Mouse (Mus musculus) frontal cortex, adult 2 months (tissue): ENCODE measurements around the gene Hnrnph3. TPM values are rescaled to one million over a fixed set of nuclear protein-coding genes. Genes with fewer than 3 reads are reported as not detected.

Source experiments
- DNase-seq, 2 experiments: peaks; one replicate each; pipeline ENCODE4 v3.0.0; 2022; ENCODE audit warnings: low spot score in 1 of 2; ENCODE audit errors: extremely low spot score in 1 of 2
- polyA plus RNA-seq: library from polyadenylated mRNA; depleted of rRNA; stranded (reverse); fragments of >200 nt; gene quantifications from 2 replicates; pipeline ENCODE4 v1.2.3, GENCODE M21; 2012; rRNA removed

Hnrnph3 gene
- polyA plus RNA-seq, 1 experiment, result 114 TPM

DNA sequence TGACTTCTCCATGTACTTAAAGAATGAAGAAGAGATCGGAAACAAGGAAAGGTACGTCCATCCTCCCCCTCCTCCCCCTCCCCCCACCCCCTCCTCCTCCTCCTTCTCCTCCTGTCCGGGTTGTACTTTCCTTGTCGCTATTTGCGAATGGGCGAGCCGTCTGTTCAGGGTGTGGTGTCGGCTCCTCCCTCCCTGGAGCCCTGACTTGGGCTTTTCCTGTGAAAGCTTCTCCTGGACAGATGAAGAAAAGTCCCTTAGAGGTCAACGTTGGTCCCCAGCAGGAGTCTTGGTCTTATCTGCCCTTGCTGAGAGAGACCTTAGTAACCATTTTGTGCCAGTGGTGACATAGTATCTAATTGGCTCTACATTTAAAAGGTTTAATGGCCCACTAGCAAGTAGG, 30.0 kb downstream of the Hnrnph3 start:
- no peak for DNase-seq

DNA sequence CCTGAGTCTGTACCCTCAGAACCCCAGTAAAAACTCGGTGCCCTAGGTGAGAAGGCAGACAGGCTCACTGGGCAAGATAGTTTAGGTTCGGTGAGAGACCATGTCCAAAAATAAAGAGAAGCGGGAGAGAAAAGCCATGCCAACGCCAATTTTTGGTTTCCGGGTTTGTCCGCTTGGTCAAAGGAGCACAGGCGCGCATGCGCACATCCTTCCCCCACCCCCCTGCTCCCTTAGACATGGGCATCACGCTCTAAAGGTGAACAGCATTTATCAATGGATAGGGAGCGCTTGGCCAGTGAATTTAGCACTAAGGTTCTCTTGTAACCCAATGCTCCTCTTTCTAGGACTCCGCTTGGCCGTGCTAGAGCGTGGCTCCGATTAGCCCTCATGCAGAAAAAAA, 33.4 kb downstream of the Hnrnph3 start:
- no peak for DNase-seq

DNA sequence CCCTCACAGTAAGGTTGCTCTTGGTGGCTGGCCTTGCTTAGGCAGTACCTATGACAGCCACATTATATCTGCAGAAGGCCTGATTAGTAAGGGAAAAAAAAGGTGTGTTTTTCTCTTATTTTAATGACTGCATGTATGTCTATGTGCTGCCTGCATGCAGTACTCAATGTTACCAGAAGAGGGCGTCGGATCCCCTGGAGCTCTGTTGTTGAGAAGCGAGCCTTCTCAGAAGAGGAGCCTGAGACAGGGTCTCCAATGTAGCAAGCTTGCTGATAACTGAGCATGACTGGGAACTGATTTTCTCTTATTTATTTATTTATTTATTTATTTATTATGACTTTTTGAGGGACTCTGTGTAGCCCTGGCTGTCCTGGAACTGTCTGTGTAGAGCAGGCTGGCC, 36.7 kb downstream of the Hnrnph3 start:
- no peak for DNase-seq

DNA sequence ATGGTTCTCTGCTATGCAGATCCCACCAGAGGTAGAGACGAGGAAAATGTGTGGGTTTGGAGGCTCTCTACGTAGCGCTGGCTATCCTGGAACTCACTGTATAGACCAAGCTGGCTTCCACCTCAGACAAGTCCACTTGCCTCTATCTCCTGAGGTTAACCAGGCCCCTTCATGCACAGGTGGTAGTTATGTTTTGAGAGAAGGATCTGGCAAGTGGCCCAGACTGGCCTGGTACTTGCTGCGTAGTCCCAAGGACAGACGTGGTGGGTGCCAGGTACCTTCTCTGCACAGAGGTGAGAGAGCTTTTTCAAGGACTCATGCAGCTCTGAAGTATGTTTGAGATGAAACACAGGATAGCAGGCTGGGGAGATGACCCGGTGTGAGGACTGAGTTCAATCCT, 39.5 kb downstream of the Hnrnph3 start:
- no peak for DNase-seq

DNA sequence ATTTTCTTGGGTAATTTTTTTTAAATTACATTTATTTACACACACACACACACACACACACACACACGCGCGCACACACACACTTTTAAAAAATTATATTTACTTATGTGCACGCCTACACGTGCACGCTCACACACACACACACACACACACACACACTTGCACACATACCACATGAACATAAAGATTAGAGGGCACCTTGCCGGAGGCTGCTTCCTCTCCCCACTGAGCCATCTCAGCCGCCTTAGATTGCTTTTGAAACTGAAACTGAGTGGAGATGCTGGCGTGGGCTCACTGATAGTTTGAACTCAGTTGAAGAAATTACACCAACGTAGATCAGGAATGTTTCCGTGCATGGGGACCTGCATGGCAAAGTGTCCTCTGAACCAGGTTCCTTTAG, 39.9 kb downstream of the Hnrnph3 start:
- no peak for DNase-seq

DNA sequence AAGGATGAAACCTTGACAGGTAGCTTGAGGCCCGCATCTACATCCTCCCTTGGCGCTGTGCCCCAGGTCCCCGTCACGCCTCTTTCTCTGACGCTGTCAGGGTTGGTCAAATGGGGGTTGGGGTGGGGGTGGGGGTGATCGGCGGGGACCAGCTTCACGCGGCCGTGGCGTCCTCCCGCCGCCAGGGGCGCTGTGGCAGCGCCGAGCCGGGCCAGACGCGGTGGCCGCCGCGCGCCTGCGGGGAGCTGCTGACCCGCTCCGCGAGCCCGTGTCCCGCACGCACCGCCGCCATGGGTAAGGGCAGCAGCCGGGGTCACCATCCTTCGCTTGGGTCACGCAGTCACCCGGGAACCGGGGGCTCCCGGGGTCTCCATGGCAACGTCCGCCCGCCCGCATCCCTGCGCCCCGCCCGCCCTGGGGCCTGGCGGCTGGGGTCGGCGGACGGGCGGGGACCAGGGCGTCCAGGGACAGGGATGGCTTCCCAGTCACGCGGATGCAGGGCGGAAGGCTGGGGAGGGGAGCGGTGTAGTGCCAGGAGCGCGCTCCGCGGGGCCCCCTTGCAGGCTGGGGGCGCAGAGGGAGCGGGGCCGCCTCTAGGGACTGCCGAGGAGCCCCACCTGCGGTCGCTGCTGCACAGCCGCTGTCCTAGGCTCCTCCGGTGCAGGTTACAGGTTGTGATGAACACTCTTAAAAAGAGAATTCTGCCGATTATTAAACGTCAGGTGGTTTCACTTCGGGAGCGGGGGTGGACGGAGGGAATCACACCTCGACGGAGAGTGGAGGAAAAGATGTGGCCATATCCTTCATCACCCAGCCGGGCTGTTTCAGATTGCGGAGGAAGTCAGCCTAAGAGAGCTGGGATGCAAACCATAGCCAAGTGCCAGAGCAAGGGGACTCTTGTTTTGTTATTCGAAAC, 43.7 kb downstream of the Hnrnph3 start, which contains the start of gene Rufy2:
Gene Rufy2 (plus strand): TSS at position 185 of the 916 bp plus-strand sequence.
- peak; percentile 77 to 93 for DNase-seq

DNA sequence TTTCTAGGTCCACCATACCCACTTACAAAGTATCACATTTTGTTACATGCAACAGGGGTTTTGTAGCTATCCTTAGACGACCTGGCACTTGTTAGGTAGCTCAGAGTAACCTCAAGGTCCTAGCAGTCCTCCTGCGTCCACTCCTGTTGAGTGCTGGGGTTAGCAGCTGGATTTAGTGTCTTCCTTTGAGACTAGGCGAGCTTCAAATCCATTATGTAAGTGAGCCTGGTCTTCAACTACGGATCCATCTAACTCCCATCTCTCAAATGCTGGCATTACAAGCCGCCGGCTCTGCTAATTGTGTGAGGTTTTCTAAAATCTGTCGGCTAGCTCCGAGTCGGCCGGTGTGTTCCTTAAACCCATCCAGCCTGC, 44.4 kb downstream of the Hnrnph3 start:
- no peak for DNase-seq

DNA sequence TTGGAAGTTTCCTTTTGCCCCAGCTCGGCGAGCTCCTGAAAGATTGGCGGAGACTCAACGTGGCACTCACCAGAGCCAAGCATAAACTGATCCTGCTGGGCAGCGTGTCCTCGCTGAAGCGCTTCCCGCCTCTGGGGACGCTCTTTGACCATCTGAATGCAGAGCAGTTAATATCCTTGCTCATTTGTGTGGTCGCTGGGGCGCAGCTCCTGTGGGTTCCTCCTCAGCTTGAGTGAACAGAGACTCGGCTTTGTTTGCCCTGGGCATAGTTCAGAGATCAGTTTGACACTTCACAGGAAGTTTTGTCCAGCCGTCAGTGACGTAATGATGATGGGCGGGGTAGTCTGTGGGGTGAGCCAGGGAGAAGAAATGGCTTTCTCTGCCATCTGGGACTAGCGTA, 52.2 kb downstream of the Hnrnph3 start:
- DNase-seq, result peak in 1 of 2 experiments; percentile 14

DNA sequence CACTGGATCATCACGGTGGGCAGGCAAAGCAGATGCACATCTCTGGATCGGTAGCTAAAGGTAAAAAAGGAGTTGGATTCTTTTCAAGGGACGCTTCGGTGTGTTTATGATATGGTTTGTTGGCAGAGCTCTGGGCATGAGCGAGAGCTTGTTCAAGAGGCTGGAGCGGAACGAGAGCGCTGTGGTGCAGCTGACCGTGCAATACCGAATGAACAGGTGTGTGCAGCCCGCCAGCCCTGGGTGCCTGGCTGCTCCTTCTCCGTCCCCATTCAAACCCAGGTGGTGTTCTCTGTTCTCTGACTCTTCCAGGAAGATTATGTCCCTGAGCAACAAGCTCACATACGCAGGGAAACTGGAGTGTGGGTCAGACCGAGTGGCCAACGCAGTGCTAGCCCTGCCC, 57.7 kb downstream of the Hnrnph3 start:
- DNase-seq, result no peak

DNA sequence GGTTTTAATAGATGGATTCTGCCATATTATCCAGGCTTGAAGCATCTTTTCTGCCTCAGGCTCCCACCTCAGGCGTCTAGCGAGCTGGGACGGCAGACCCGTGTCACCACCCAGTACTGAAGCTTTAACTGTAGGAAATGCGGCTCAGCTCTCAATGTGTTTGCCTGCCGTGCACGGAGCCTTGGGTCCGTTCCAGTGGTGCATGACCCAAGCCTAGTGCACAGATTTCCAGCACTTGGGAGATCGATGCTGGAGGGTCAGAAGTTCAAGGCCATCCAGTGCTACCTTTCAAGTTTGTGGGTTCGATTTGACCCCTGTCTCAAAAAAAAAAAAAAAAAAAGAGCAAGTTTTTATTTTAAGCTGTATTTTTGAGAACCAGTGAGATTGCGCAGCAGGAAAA, 58.2 kb downstream of the Hnrnph3 start:
- no peak for DNase-seq

Other genes starting within 250 kb of the Hnrnph3 start
- gene Ccar1, start 231.9 kb downstream of the Hnrnph3 start, polyA plus RNA-seq, result 40.7 and 43.9 TPM in 2 replicates
- 4.0 and 4.3 TPM in 2 replicates for gene Tet1, start 115.2 kb downstream of the Hnrnph3 start, polyA plus RNA-seq
- 34.4 and 37.9 TPM in 2 replicates for gene Slc25a16, start 103.6 kb downstream of the Hnrnph3 start, polyA plus RNA-seq
- 3.2 and 3.6 TPM in 2 replicates for gene Dna2, start 77.2 kb downstream of the Hnrnph3 start, polyA plus RNA-seq
- 71.8 and 77.4 TPM in 2 replicates for gene Rufy2, start 44.0 kb downstream of the Hnrnph3 start, polyA plus RNA-seq
- gene Pbld2, start 98 bp upstream of the Hnrnph3 start, polyA plus RNA-seq, result 3.0 and 3.5 TPM in 2 replicates
- gene Pbld1, start 35.9 kb upstream of the Hnrnph3 start, polyA plus RNA-seq, result 0.27 and 0.96 TPM in 2 replicates
- gene Atoh7, start 75.4 kb upstream of the Hnrnph3 start, polyA plus RNA-seq, result 2.2 and 2.4 TPM in 2 replicates
- 1.9 and 2.0 TPM in 2 replicates for gene Mypn, start 179.7 kb upstream of the Hnrnph3 start, polyA plus RNA-seq
- gene Herc4, start 219.6 kb upstream of the Hnrnph3 start, polyA plus RNA-seq, result 31.8 and 33.7 TPM in 2 replicates